Mouse (Mus musculus) CH12.LX (cell line): ENCODE measurements around the gene Ltb.

Source experiments
- MXI1 ChIP-seq: IDR thresholded peaks from 2 replicates; pipeline ENCODE4 v1.6.1; 2011; ENCODE audit warnings: mild to moderate bottlenecking, low read depth, low read length, improper control_type of control experiment
- POLR2A ChIP-seq: IDR thresholded peaks from 2 replicates; pipeline ENCODE4 v1.6.1; 2011; ENCODE audit warnings: low read depth, mild to moderate bottlenecking, improper control_type of control experiment, low read length
- SIN3A ChIP-seq: IDR thresholded peaks from 2 replicates; pipeline ENCODE4 v1.6.1; 2012; ENCODE audit warnings: low read length, improper control_type of control experiment, inconsistent platforms
- TCF12 ChIP-seq: IDR thresholded peaks from 2 replicates; pipeline ENCODE4 v1.6.1; 2014; ENCODE audit warnings: low read depth, mild to moderate bottlenecking, inconsistent platforms, low read length, improper control_type of control experiment
- USF1 ChIP-seq: IDR thresholded peaks from 2 replicates; pipeline ENCODE4 v1.6.1; 2014; ENCODE audit warnings: low read depth, mild to moderate bottlenecking, inconsistent platforms, low read length, improper control_type of control experiment
- ZC3H11A ChIP-seq: IDR thresholded peaks from 2 replicates; pipeline ENCODE4 v1.6.1; 2012; ENCODE audit warnings: low read depth, mild to moderate bottlenecking, inconsistent platforms, low read length, improper control_type of control experiment

GRCm38 (mm10) chr17:35173329-35173728 is 20.9 kb upstream of the Ltb start:
- TF ChIP-seq MXI1 (no peak), POLR2A (peak; percentile 48), SIN3A (0 out of 2 replicates have a peak, but pooled peaks have one; percentile 31), TCF12 (peak; percentile 55), ZC3H11A (no peak), USF1 (no peak)
